Mouse (Mus musculus) thymus, postnatal 25 days (tissue): ENCODE measurements around the gene Rogdi.

ENCODE experiments used
- DNase-seq: peaks from one replicate; pipeline ENCODE4 v3.0.0; 2022

Gene Rogdi

GRCm38 (mm10) chr16:4984717-4985116 lies 28.6 kb downstream of the Rogdi start:
- DNase-seq: no peak

GRCm38 (mm10) chr16:4979755-4980380 lies 33.5 kb downstream of the Rogdi start:
- DNase-seq: peak; percentile 29

GRCm38 (mm10) chr16:4978275-4979051 lies 34.9 kb downstream of the Rogdi start:
- DNase-seq: no peak

GRCm38 (mm10) chr16:4976180-4976579 lies 37.2 kb downstream of the Rogdi start:
- no peak for DNase-seq

- no peak for DNase-seq
Observed at GRCm38 (mm10) chr16:4974521-4974920, 38.8 kb downstream of the Rogdi start.

GRCm38 (mm10) chr16:4971626-4972025 lies 41.7 kb downstream of the Rogdi start:
- DNase-seq: no peak

GRCm38 (mm10) chr16:4969055-4969843 lies 44.1 kb downstream of the Rogdi start:
- no peak for DNase-seq

- no peak for DNase-seq
Observed at GRCm38 (mm10) chr16:4968426-4968825, 44.9 kb downstream of the Rogdi start.

- DNase-seq: no peak
Observed at GRCm38 (mm10) chr16:4965392-4966129, 47.8 kb downstream of the Rogdi start.

- no peak for DNase-seq
Observed at GRCm38 (mm10) chr16:4964731-4965391, 48.5 kb downstream of the Rogdi start.

GRCm38 (mm10) chr16:4963797-4964709 lies 49.3 kb downstream of the Rogdi start, which contains the start of gene Anks3:
Gene Anks3, minus strand, starts transcription at chr16:4964205.
- DNase-seq: peak; percentile 95

- no peak for DNase-seq
Observed at GRCm38 (mm10) chr16:4963346-4963745, 50.0 kb downstream of the Rogdi start.

- DNase-seq: no peak
Observed at GRCm38 (mm10) chr16:4960260-4960659, 53.1 kb downstream of the Rogdi start.
